ENCODE assay signal across 8 mouse cellular contexts in the genomic region with DNA sequence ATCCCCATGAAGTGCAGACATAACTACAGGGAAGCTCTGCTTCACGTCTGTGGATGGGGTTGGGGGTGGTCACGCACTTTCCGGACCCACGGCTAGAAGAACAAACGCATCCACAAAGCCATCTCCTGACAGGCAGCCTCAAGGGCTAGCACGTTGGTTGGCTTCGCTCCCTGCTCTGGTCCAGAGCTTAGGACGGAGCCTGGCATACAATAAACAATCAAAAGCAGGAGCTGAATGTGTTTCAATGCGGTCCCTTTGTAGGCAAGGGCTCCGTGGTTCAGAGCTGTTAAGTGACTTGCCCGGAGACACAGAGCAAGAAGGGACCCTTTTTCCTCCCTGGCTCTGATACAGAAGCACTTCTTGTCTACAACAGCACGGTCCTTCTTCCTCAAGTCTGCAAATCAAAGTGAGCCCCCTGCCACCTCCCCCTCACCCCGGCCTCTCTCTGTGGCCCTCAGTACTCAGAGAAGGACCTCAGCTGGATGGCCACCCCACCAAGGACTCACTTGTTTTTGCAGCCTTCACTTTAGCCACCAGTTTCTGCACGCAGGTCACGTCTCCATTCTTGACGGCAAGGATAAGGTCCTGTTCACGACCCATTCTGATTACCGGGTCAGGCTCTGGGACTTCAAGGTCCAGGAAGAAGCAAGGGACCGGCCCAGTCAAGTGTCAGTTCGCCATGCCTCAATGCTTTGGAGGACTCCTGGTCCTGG. TPM values are rescaled to one million over a fixed set of nuclear protein-coding genes. Genes with fewer than 3 reads are reported as not detected.
A peak's percentile ranks its signal among the peaks of the same experiment; 100 is the strongest.
DNase-seq lines count a peak whose midpoint lies in the region; ATAC-seq and TF ChIP-seq lines count a peak whose summit lies in the region.

No protein-coding gene starts in this region.

- peak overlapping the region; percentile 83 to 91; a peak in 3 of 4 replicates for H3K27ac ChIP-seq in heart, embryonic 14.5 days (replicated peaks in 1 of 2; ENCODE audit: control insufficient read depth in 1 of 2, insufficient read depth in 1 of 2, low read depth in 2 of 2, low read length in 2 of 2)
- peak overlapping the region; percentile 85 for H3K27ac ChIP-seq in cortical plate, adult 2 months (ENCODE audit: insufficient read depth, low read length)
- H3K27ac ChIP-seq in hindbrain, embryonic 12.5 days, result 0 out of 2 replicates have a peak overlapping the region, but pooled peaks have one; percentile 40
- H3K27ac ChIP-seq in midbrain, embryonic 10.5 days (replicated peaks), result no peak overlapping the region

- H3K4me1 ChIP-seq in heart, embryonic 14.5 days (ENCODE audit: control insufficient read depth in 2 of 2, insufficient read depth in 2 of 2, low read length in 2 of 2), result peaks cover 52 to 66% of the 10 kb centered on the region in 2 experiments
- H3K4me1 ChIP-seq in cortical plate, adult 2 months (ENCODE audit: control insufficient read depth, insufficient read depth, low read length), result peaks cover 4% of the 10 kb centered on the region; the same call in 1 of the 2 replicates
- peaks cover 73% of the 10 kb centered on the region for H3K4me1 ChIP-seq in hindbrain, embryonic 12.5 days
- peaks cover 81% of the 10 kb centered on the region for H3K4me1 ChIP-seq in midbrain, embryonic 10.5 days

- no peak for DNase-seq in heart, postnatal 4 days
- DNase-seq in midbrain, embryonic 10.5 days (ENCODE audit: low spot score), result no peak
- no peak for DNase-seq in cerebellum, postnatal 4 days (ENCODE audit: low spot score in 2 of 2)
- DNase-seq in left cerebral cortex, postnatal 36 days (ENCODE audit: low spot score in 2 of 2), result no peak
- DNase-seq in Muller cell, postnatal 12 days (ENCODE audit: inconsistent ontology term), result no peak

- peak overlapping the region; percentile 66 to 93 for H3K4me3 ChIP-seq in heart, embryonic 14.5 days (ENCODE audit: control insufficient read depth in 1 of 2, insufficient read depth in 1 of 2, low read depth in 1 of 2, low read length in 2 of 2)
- peak overlapping the region; percentile 52 for H3K4me3 ChIP-seq in cortical plate, adult 2 months (ENCODE audit: insufficient read depth, low read length)
- peak overlapping the region; percentile 93 for H3K4me3 ChIP-seq in hindbrain, embryonic 12.5 days
- H3K4me3 ChIP-seq in midbrain, embryonic 10.5 days, result peak overlapping the region; percentile 90

- TF ChIP-seq POLR2A in cortical plate, adult 2 months (IDR thresholded peaks at IDR 0.05; ENCODE audit: extremely low read depth, insufficient read depth, low read length), result no peak

- peaks cover 40% of the 10 kb centered on the region for H3K36me3 ChIP-seq in heart, embryonic 14.5 days (ENCODE audit: control insufficient read depth, insufficient read depth, low read length)
- peaks cover 19% of the 10 kb centered on the region for H3K36me3 ChIP-seq in hindbrain, embryonic 12.5 days
- H3K36me3 ChIP-seq in midbrain, embryonic 10.5 days, result peaks cover 58% of the 10 kb centered on the region

- H3K4me2 ChIP-seq in heart, embryonic 14.5 days (ENCODE audit: low read length), result peak overlapping the region; percentile 97
- H3K4me2 ChIP-seq in hindbrain, embryonic 12.5 days (replicated peaks), result peak overlapping the region; percentile 83

- no peak for TF ChIP-seq CTCF in cortical plate, adult 2 months (IDR thresholded peaks at IDR 0.05; ENCODE audit: extremely low read depth, insufficient read depth, low read length)

- intact Hi-C loops in left cerebral cortex, postnatal 36 days (cut with DNase I), result loop anchor here (5.0 kb wide), 2 partner anchors 44 to 164 kb away; partner anchors contain the start of gene Tmem94

- ATAC-seq in heart, embryonic 14.5 days (ENCODE audit: insufficient number of reproducible peaks, insufficient read depth, low FRiP score, low read depth), result no peak
- no peak for ATAC-seq in hindbrain, embryonic 12.5 days (ENCODE audit: low FRiP score)

- no peaks in the 10 kb centered on the region for H3K9me3 ChIP-seq in heart, embryonic 14.5 days (ENCODE audit: control insufficient read depth, low read length)
- H3K9me3 ChIP-seq in hindbrain, embryonic 12.5 days (replicated peaks), result no peaks in the 10 kb centered on the region
- H3K9me3 ChIP-seq in midbrain, embryonic 10.5 days (replicated peaks), result no peaks in the 10 kb centered on the region

- WGBS in heart, embryonic 14.5 days, result 66% methylated on average over 20 of the region's 20 CpGs
- WGBS in hindbrain, embryonic 12.5 days, result 76% methylated on average over 20 of the region's 20 CpGs
- 88% methylated on average over 20 of the region's 20 CpGs for WGBS in midbrain, embryonic 10.5 days

- no peaks in the 10 kb centered on the region for H3K27me3 ChIP-seq in heart, embryonic 14.5 days (ENCODE audit: control insufficient read depth, insufficient read depth, low read length)
- no peaks in the 10 kb centered on the region for H3K27me3 ChIP-seq in hindbrain, embryonic 12.5 days
- no peaks in the 10 kb centered on the region for H3K27me3 ChIP-seq in midbrain, embryonic 10.5 days (ENCODE audit: low read depth, poor library complexity, severe bottlenecking)

- H3K9ac ChIP-seq in heart, embryonic 14.5 days (ENCODE audit: low read length), result peak overlapping the region; percentile 89
- peak overlapping the region; percentile 76 for H3K9ac ChIP-seq in hindbrain, embryonic 12.5 days

RNA-seq across cellular contexts. Expression of gene Caskin2, which starts 1.9 kb away (rescaled TPM):
- 21.0 and 21.1 TPM in 2 replicates for polyA plus RNA-seq in heart, embryonic 14.5 days (2014; fragmentation: Nextera tagmentation; extraction: Ambion mirVana)
- total RNA-seq in heart, postnatal 4 days (2021), result 10 to 100 TPM; 51.7 to 58.8 TPM
- 22.1 and 24.1 TPM in 2 replicates for polyA plus RNA-seq in cortical plate, adult 2 months (2012; rRNA removed)
- polyA plus RNA-seq in hindbrain, embryonic 12.5 days (2016; fragmentation: Nextera tagmentation; extraction: Ambion mirVana), result 17.2 and 17.9 TPM in 2 replicates
- polyA plus RNA-seq in midbrain, embryonic 10.5 days (2016; fragmentation: Nextera tagmentation; extraction: Ambion mirVana), result 17.5 and 18.6 TPM in 2 replicates
- total RNA-seq in left cerebral cortex, postnatal 36 days (2021), result 10 to 100 TPM; 19.1 to 19.9 TPM

RNA-seq across cellular contexts. Expression of gene Tsen54, which starts 3.0 kb away (rescaled TPM):
- polyA plus RNA-seq in heart, embryonic 14.5 days (2014; fragmentation: Nextera tagmentation; extraction: Ambion mirVana), result 18.9 and 24.2 TPM in 2 replicates
- 10 to 100 TPM; 13.0 to 14.2 TPM for total RNA-seq in heart, postnatal 4 days (2021)
- 15.3 and 15.8 TPM in 2 replicates for polyA plus RNA-seq in cortical plate, adult 2 months (2012; rRNA removed)
- polyA plus RNA-seq in hindbrain, embryonic 12.5 days (2016; fragmentation: Nextera tagmentation; extraction: Ambion mirVana), result 27.1 and 28.8 TPM in 2 replicates
- polyA plus RNA-seq in midbrain, embryonic 10.5 days (2016; fragmentation: Nextera tagmentation; extraction: Ambion mirVana), result 35.3 and 39.7 TPM in 2 replicates
- 10 to 100 TPM; 10.6 to 16.0 TPM for total RNA-seq in left cerebral cortex, postnatal 36 days (2021)

RNA-seq across cellular contexts. Expression of gene Llgl2, which starts 12.3 kb away (rescaled TPM):
- polyA plus RNA-seq in heart, embryonic 14.5 days (2014; fragmentation: Nextera tagmentation; extraction: Ambion mirVana), result 14.5 and 15.5 TPM in 2 replicates
- 10 to 100 TPM; 20.0 to 21.2 TPM for total RNA-seq in heart, postnatal 4 days (2021)
- polyA plus RNA-seq in cortical plate, adult 2 months (2012; rRNA removed), result 3.1 and 3.2 TPM in 2 replicates
- 4.0 and 6.1 TPM in 2 replicates for polyA plus RNA-seq in hindbrain, embryonic 12.5 days (2016; fragmentation: Nextera tagmentation; extraction: Ambion mirVana)
- 5.5 and 5.9 TPM in 2 replicates for polyA plus RNA-seq in midbrain, embryonic 10.5 days (2016; fragmentation: Nextera tagmentation; extraction: Ambion mirVana)
- 1 to 10 TPM; 2.6 to 3.9 TPM for total RNA-seq in left cerebral cortex, postnatal 36 days (2021)

RNA-seq across cellular contexts. Expression of gene Tmem94, which starts 46.3 kb away (rescaled TPM):
- polyA plus RNA-seq in heart, embryonic 14.5 days (2014; fragmentation: Nextera tagmentation; extraction: Ambion mirVana), result 27.1 and 28.7 TPM in 2 replicates
- total RNA-seq in heart, postnatal 4 days (2021), result 100 to 1,000 TPM; 103 to 108 TPM
- polyA plus RNA-seq in cortical plate, adult 2 months (2012; rRNA removed), result 44.8 and 45.7 TPM in 2 replicates
- 41.6 and 42.1 TPM in 2 replicates for polyA plus RNA-seq in hindbrain, embryonic 12.5 days (2016; fragmentation: Nextera tagmentation; extraction: Ambion mirVana)
- polyA plus RNA-seq in midbrain, embryonic 10.5 days (2016; fragmentation: Nextera tagmentation; extraction: Ambion mirVana), result 39.6 and 45.2 TPM in 2 replicates
- 10 to 100 TPM; 54.9 to 69.9 TPM for total RNA-seq in left cerebral cortex, postnatal 36 days (2021)

RNA-seq across cellular contexts. Expression of gene Myo15b, which starts 46.7 kb away (rescaled TPM):
- 0.09 and 0.22 TPM in 2 replicates for polyA plus RNA-seq in heart, embryonic 14.5 days (2014; fragmentation: Nextera tagmentation; extraction: Ambion mirVana)
- under 1 TPM; 0.16 to 0.19 TPM for total RNA-seq in heart, postnatal 4 days (2021)
- polyA plus RNA-seq in cortical plate, adult 2 months (2012; rRNA removed), result 1.1 TPM in 2 replicates
- polyA plus RNA-seq in hindbrain, embryonic 12.5 days (2016; fragmentation: Nextera tagmentation; extraction: Ambion mirVana), result 0.05 and 0.12 TPM in 2 replicates
- polyA plus RNA-seq in midbrain, embryonic 10.5 days (2016; fragmentation: Nextera tagmentation; extraction: Ambion mirVana), result 0.12 and 0.21 TPM in 2 replicates
- total RNA-seq in left cerebral cortex, postnatal 36 days (2021), result under 1 TPM; 0.34 to 0.52 TPM
